Mouse (Mus musculus) limb, embryonic 12.5 days (tissue): ENCODE measurements around the gene Mfsd5. TPM values are rescaled to one million over a fixed set of nuclear protein-coding genes. Genes with fewer than 3 reads are reported as not detected.

Experiments
- ATAC-seq: fragments of 200-750 bp; cut with Nextera tagmentation; 2 replicates; pipeline ENCODE4 v1.8.0; 2017; ENCODE audit warnings: low read depth, moderate TSS enrichment; ENCODE audit not compliant: insufficient number of reproducible peaks, insufficient read depth, low FRiP score, low TSS enrichment
- H3K27ac ChIP-seq: fragments of 300-500 bp; sonication (generic); 2 replicates; pipeline ENCODE4 v1.5.1; 2016; ENCODE audit warnings: mild to moderate bottlenecking, moderate library complexity
- H3K27me3 ChIP-seq: fragments of 300-500 bp; sonication (generic); 2 replicates; pipeline ENCODE4 v1.6.1; 2016; ENCODE audit warnings: mild to moderate bottlenecking, moderate library complexity
- H3K36me3 ChIP-seq: fragments of 300-500 bp; sonication (generic); 2 replicates; pipeline ENCODE4 v1.6.1; 2016; ENCODE audit warnings: mild to moderate bottlenecking, moderate library complexity
- H3K4me1 ChIP-seq: fragments of 300-500 bp; sonication (generic); replicated peaks from 2 replicates; pipeline ENCODE4 v1.6.1; 2016
- H3K4me2 ChIP-seq: fragments of 300-500 bp; sonication (generic); 2 replicates; pipeline ENCODE4 v1.6.1; 2016; ENCODE audit warnings: mild to moderate bottlenecking, moderate library complexity
- H3K4me3 ChIP-seq: fragments of 300-500 bp; sonication (generic); replicated peaks from 2 replicates; pipeline ENCODE4 v1.5.1; 2016; ENCODE audit warnings: mild to moderate bottlenecking
- H3K9ac ChIP-seq: fragments of 300-500 bp; sonication (generic); replicated peaks from 2 replicates; pipeline ENCODE4 v1.6.1; 2016; ENCODE audit warnings: mild to moderate bottlenecking, moderate library complexity
- H3K9me3 ChIP-seq: fragments of 300-500 bp; sonication (generic); 2 replicates; pipeline ENCODE4 v1.6.1; 2016; ENCODE audit warnings: mild to moderate bottlenecking, moderate library complexity
- WGBS: fragments of 180-500 bp; shearing (Covaris S2); methylation state at CpG from one replicate; pipeline ENCODE4 v1.1.7; 2016; 5-methylcytosine and 5-hydroxymethylcytosine counted together
- polyA plus RNA-seq: library from polyadenylated mRNA; unstranded; fragments of >200 nt; fragmentation: Nextera tagmentation; extraction: Ambion mirVana; gene quantifications from 2 replicates; pipeline ENCODE4 v1.2.1, GENCODE M21; 2016

The Mfsd5 gene
- polyA plus RNA-seq, 1 experiment from 2014 or later = 58.8 TPM

- WGBS = 7% methylated on average over 25 of the region's 25 CpGs
- H3K27ac ChIP-seq = 0 out of 2 replicates have a peak within 1 kb of the TSS, but pooled peaks have one; percentile 29
Measured at GRCm38 (mm10) chr15:102295633-102296367, 16.5 kb downstream of the Mfsd5 start, which contains the start of gene Espl1. Espl1 (plus strand) TSS chr15:102296266.

GRCm38 (mm10) chr15:102296368-102297006 is 17.2 kb downstream of the Mfsd5 start:
- peak overlapping the region; percentile 62 for H3K9ac ChIP-seq
- H3K9me3 ChIP-seq = no peaks in the 10 kb centered on the region
- WGBS = 3% methylated on average over 24 of the region's 24 CpGs
- peaks cover 35% of the 10 kb centered on the region for H3K36me3 ChIP-seq
- H3K4me2 ChIP-seq = peak overlapping the region; percentile 93
- H3K4me1 ChIP-seq = peaks cover 11% of the 10 kb centered on the region
- no peaks in the 10 kb centered on the region for H3K27me3 ChIP-seq
- peak overlapping the region; percentile 77 for H3K4me3 ChIP-seq
- H3K27ac ChIP-seq = 0 out of 2 replicates have a peak overlapping the region, but pooled peaks have one; percentile 29
- 0 out of 2 replicates have a peak, but pooled peaks have one; percentile 21 for ATAC-seq

More at GRCm38 (mm10) chr15:102295633-102296367, 16.5 kb downstream of the Mfsd5 start, which contains the start of gene Espl1:
- ATAC-seq = peak; percentile 95
- Histone ChIP-seq H3K9me3 (no peaks in the 10 kb centered on the region), H3K4me1 (peaks cover 11% of the 10 kb centered on the region), H3K36me3 (peaks cover 28% of the 10 kb centered on the region), H3K27me3 (no peaks in the 10 kb centered on the region), H3K4me2 (peak within 1 kb of the TSS; percentile 93), H3K4me3 (peak within 1 kb of the TSS; percentile 77), H3K9ac (peak within 1 kb of the TSS; percentile 62)

- no peaks in the 10 kb centered on the region for H3K4me1 ChIP-seq
- peaks cover 88% of the 10 kb centered on the region for H3K36me3 ChIP-seq
- H3K27ac ChIP-seq = no peak overlapping the region
- no peaks in the 10 kb centered on the region for H3K9me3 ChIP-seq
- ATAC-seq = no peak
- no peak overlapping the region for H3K9ac ChIP-seq
- no peak overlapping the region for H3K4me3 ChIP-seq
- 81% methylated on average over 6 of the region's 6 CpGs for WGBS
- no peak overlapping the region for H3K4me2 ChIP-seq
- no peaks in the 10 kb centered on the region for H3K27me3 ChIP-seq
Measured at GRCm38 (mm10) chr15:102302542-102302941, 23.3 kb downstream of the Mfsd5 start.

- Histone ChIP-seq H3K4me1 (no peaks in the 10 kb centered on the region), H3K9me3 (no peaks in the 10 kb centered on the region), H3K36me3 (peaks cover 89% of the 10 kb centered on the region), H3K27ac (no peak overlapping the region), H3K4me3 (no peak overlapping the region), H3K27me3 (no peaks in the 10 kb centered on the region), H3K9ac (no peak overlapping the region), H3K4me2 (no peak overlapping the region)
- WGBS = 80% methylated on average over 9 of the region's 9 CpGs
- no peak for ATAC-seq
Measured at GRCm38 (mm10) chr15:102308717-102309116, 29.5 kb downstream of the Mfsd5 start.

GRCm38 (mm10) chr15:102310074-102310845 is 31.0 kb downstream of the Mfsd5 start:
- Histone ChIP-seq H3K27ac (no peak overlapping the region), H3K9me3 (no peaks in the 10 kb centered on the region), H3K4me3 (no peak overlapping the region), H3K4me2 (no peak overlapping the region), H3K36me3 (peaks cover 89% of the 10 kb centered on the region), H3K27me3 (no peaks in the 10 kb centered on the region), H3K4me1 (no peaks in the 10 kb centered on the region), H3K9ac (no peak overlapping the region)
- ATAC-seq = no peak
- WGBS = 81% methylated on average over 10 of the region's 10 CpGs

GRCm38 (mm10) chr15:102311489-102311888 is 32.2 kb downstream of the Mfsd5 start:
- peaks cover 89% of the 10 kb centered on the region for H3K36me3 ChIP-seq

GRCm38 (mm10) chr15:102315292-102315691 is 36.0 kb downstream of the Mfsd5 start:
- no peak overlapping the region for H3K9ac ChIP-seq
- no peaks in the 10 kb centered on the region for H3K27me3 ChIP-seq
- H3K27ac ChIP-seq = no peak overlapping the region
- no peak overlapping the region for H3K4me3 ChIP-seq
- H3K4me1 ChIP-seq = no peaks in the 10 kb centered on the region
- WGBS = 94% methylated on average over 8 of the region's 8 CpGs
- no peak for ATAC-seq
- H3K9me3 ChIP-seq = no peaks in the 10 kb centered on the region
- H3K36me3 ChIP-seq = peaks cover 89% of the 10 kb centered on the region
- no peak overlapping the region for H3K4me2 ChIP-seq

More at GRCm38 (mm10) chr15:102311489-102311888, 32.2 kb downstream of the Mfsd5 start:
- Histone ChIP-seq H3K4me3 (no peak overlapping the region), H3K9ac (no peak overlapping the region), H3K27ac (no peak overlapping the region), H3K9me3 (no peaks in the 10 kb centered on the region), H3K4me1 (no peaks in the 10 kb centered on the region), H3K27me3 (no peaks in the 10 kb centered on the region), H3K4me2 (no peak overlapping the region)
- ATAC-seq = no peak

- Histone ChIP-seq H3K4me1 (no peaks in the 10 kb centered on the region), H3K4me2 (no peak overlapping the region), H3K9me3 (no peaks in the 10 kb centered on the region), H3K27ac (no peak overlapping the region), H3K4me3 (no peak overlapping the region), H3K27me3 (no peaks in the 10 kb centered on the region), H3K9ac (no peak overlapping the region), H3K36me3 (peaks cover 91% of the 10 kb centered on the region)
- 88% methylated on average over 6 of the region's 6 CpGs for WGBS
- no peak for ATAC-seq
Measured at GRCm38 (mm10) chr15:102316263-102316662, 37.0 kb downstream of the Mfsd5 start.

GRCm38 (mm10) chr15:102324654-102325473 is 45.6 kb downstream of the Mfsd5 start:
- H3K4me1 ChIP-seq = peaks cover 11% of the 10 kb centered on the region
- H3K27ac ChIP-seq = no peak overlapping the region
- H3K27me3 ChIP-seq = no peaks in the 10 kb centered on the region
- 77% methylated on average over 12 of the region's 12 CpGs for WGBS
- H3K9ac ChIP-seq = no peak overlapping the region
- no peak for ATAC-seq
- H3K4me2 ChIP-seq = peak overlapping the region; percentile 89
- 0 out of 2 replicates have a peak overlapping the region, but pooled peaks have one; percentile 19 for H3K4me3 ChIP-seq
- peaks cover 63% of the 10 kb centered on the region for H3K36me3 ChIP-seq
- no peaks in the 10 kb centered on the region for H3K9me3 ChIP-seq

- Histone ChIP-seq H3K4me2 (peak within 1 kb of the TSS; percentile 89), H3K36me3 (peaks cover 62% of the 10 kb centered on the region), H3K27me3 (no peaks in the 10 kb centered on the region), H3K9ac (peak within 1 kb of the TSS; percentile 79), H3K9me3 (no peaks in the 10 kb centered on the region), H3K27ac (peak within 1 kb of the TSS; percentile 87), H3K4me3 (peak within 1 kb of the TSS; percentile 82), H3K4me1 (peaks cover 14% of the 10 kb centered on the region)
- under 1% methylated on average over 40 of the region's 40 CpGs for WGBS
- peak; percentile 78; the same call in 1 of the 2 replicates for ATAC-seq
Measured at GRCm38 (mm10) chr15:102326022-102326576, 46.8 kb downstream of the Mfsd5 start, which contains the start of gene Pfdn5. Pfdn5 (plus strand) TSS chr15:102326116.
